Mouse (Mus musculus): Measurements from ENCODE around the gene Dnase1l1. TPM values are rescaled to one million over a fixed set of nuclear protein-coding genes. Genes with fewer than 3 reads are reported as not detected.

Dnase1l1 gene
- total RNA-seq, 2 experiments from 2014 or later: 7.1 to 21.2 TPM

- peak; percentile 82 for ATAC-seq (replicated peaks; ENCODE audit: poor library complexity)
Measured at GRCm38 (mm10) chrX:74270062-74270901, 11.9 kb downstream of the Dnase1l1 start, which contains the start of gene Rpl10. Gene Rpl10 (plus strand): TSS chrX:74270812.

GRCm38 (mm10) chrX:74269736-74270061 is 12.4 kb downstream of the Dnase1l1 start:
- peak; percentile 4; the same call in 1 of the 2 replicates for ATAC-seq (replicated peaks; ENCODE audit: poor library complexity)

GRCm38 (mm10) chrX:74257746-74258145 is 24.4 kb downstream of the Dnase1l1 start:
- ATAC-seq (replicated peaks; ENCODE audit: poor library complexity): no peak

- peak; percentile 21 for ATAC-seq (replicated peaks; ENCODE audit: poor library complexity)
Measured at GRCm38 (mm10) chrX:74254888-74255565, 27.1 kb downstream of the Dnase1l1 start.

GRCm38 (mm10) chrX:74254153-74254887 is 27.8 kb downstream of the Dnase1l1 start, which contains the start of gene Emd:
Gene Emd (plus strand): TSS chrX:74254687.
- peak; percentile 96 for ATAC-seq (replicated peaks; ENCODE audit: poor library complexity)

GRCm38 (mm10) chrX:74249615-74250014 is 32.5 kb downstream of the Dnase1l1 start, which contains the start of gene Flna:
Gene Flna (minus strand): TSS chrX:74249820.
- ATAC-seq (replicated peaks; ENCODE audit: poor library complexity): no peak

GRCm38 (mm10) chrX:74248651-74249050 is 33.5 kb downstream of the Dnase1l1 start:
- no peak for ATAC-seq (replicated peaks; ENCODE audit: poor library complexity)

GRCm38 (mm10) chrX:74246693-74247092 is 35.4 kb downstream of the Dnase1l1 start:
- ATAC-seq (replicated peaks; ENCODE audit: poor library complexity): 0 out of 2 replicates have a peak, but pooled peaks have one; percentile 2

GRCm38 (mm10) chrX:74246213-74246681 is 35.9 kb downstream of the Dnase1l1 start:
- ATAC-seq (replicated peaks; ENCODE audit: poor library complexity): peak; percentile 64

GRCm38 (mm10) chrX:74245687-74246086 is 36.5 kb downstream of the Dnase1l1 start:
- ATAC-seq (replicated peaks; ENCODE audit: poor library complexity): peak; percentile 40

- ATAC-seq (replicated peaks; ENCODE audit: poor library complexity): no peak
Measured at GRCm38 (mm10) chrX:74245107-74245506, 37.0 kb downstream of the Dnase1l1 start.

- 0 out of 2 replicates have a peak, but pooled peaks have one; percentile 7 for ATAC-seq (replicated peaks; ENCODE audit: poor library complexity)
Measured at GRCm38 (mm10) chrX:74244614-74245083, 37.5 kb downstream of the Dnase1l1 start.

- ATAC-seq (replicated peaks; ENCODE audit: poor library complexity): peak; percentile 67
Measured at GRCm38 (mm10) chrX:74243807-74244206, 38.3 kb downstream of the Dnase1l1 start.

GRCm38 (mm10) chrX:74243396-74243795 is 38.7 kb downstream of the Dnase1l1 start:
- ATAC-seq (replicated peaks; ENCODE audit: poor library complexity): peak; percentile 22

- no peak for ATAC-seq (replicated peaks; ENCODE audit: poor library complexity)
Measured at GRCm38 (mm10) chrX:74240332-74240731, 41.8 kb downstream of the Dnase1l1 start.

GRCm38 (mm10) chrX:74233196-74233595 is 48.9 kb downstream of the Dnase1l1 start:
- ATAC-seq (replicated peaks; ENCODE audit: poor library complexity): no peak

- no peak for ATAC-seq (replicated peaks; ENCODE audit: poor library complexity)
Measured at GRCm38 (mm10) chrX:74230038-74230437, 52.1 kb downstream of the Dnase1l1 start.

All from megakaryocyte progenitor cell, adult 5-6 weeks (primary cell).